Mouse (Mus musculus): Measurements from ENCODE around the gene Elf1. TPM values are rescaled to one million over a fixed set of nuclear protein-coding genes. Genes with fewer than 3 reads are reported as not detected.

Gene Elf1
- polyA plus RNA-seq, 1 experiment from 2014 or later = 10.3 TPM

DNA sequence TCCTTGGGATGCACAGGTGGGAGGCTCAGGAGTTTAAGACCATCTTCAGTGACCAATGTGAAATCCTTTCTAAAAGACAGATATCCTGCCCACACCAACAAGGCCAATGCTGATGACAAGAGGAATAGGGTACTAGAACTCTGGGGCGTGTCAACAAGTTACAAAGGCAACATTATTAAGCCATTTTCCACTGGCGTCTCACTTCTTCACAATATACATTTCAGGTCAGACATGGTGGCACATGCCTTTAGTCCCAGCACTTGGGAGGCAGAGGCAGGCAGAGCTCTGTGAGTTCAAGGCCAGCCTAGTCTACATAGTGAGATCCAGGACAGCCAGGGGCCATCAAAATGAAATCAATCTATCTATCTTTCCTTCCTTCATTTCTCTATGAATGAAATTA lies 7.6 kb upstream of the Elf1 start:
- no peak overlapping the region for H3K27ac ChIP-seq
- H3K36me3 ChIP-seq = peaks cover 79% of the 10 kb centered on the region
- no peaks in the 10 kb centered on the region for H3K4me1 ChIP-seq
- H3K4me2 ChIP-seq (replicated peaks) = no peak overlapping the region
- H3K4me3 ChIP-seq = no peak overlapping the region
- no peaks in the 10 kb centered on the region for H3K9me3 ChIP-seq (replicated peaks)
- H3K27me3 ChIP-seq = no peaks in the 10 kb centered on the region
- no peak for ATAC-seq (ENCODE audit: low FRiP score)
- no peak overlapping the region for H3K9ac ChIP-seq
- WGBS = 91% methylated on average over 2 of the region's 2 CpGs

GRCm38 (mm10) chr14:79481339-79482151 lies 551 bp downstream of the Elf1 start, which contains the start of gene Wbp4:
Gene Wbp4, minus strand, starts transcription at chr14:79481520.
- ATAC-seq (ENCODE audit: low FRiP score) = peak; percentile 95

GRCm38 (mm10) chr14:79482251-79482661 lies 1.3 kb downstream of the Elf1 start:
- peaks cover 32% of the 10 kb centered on the region for H3K4me1 ChIP-seq
- H3K27ac ChIP-seq = peak overlapping the region; percentile 100
- H3K9me3 ChIP-seq (replicated peaks) = no peaks in the 10 kb centered on the region
- no peak for ATAC-seq (ENCODE audit: low FRiP score)
- peak overlapping the region; percentile 63 for H3K4me2 ChIP-seq (replicated peaks)
- H3K4me3 ChIP-seq = peak overlapping the region; percentile 94
- H3K9ac ChIP-seq = peak overlapping the region; percentile 79
- H3K27me3 ChIP-seq = peaks cover 9% of the 10 kb centered on the region; the same call in 1 of the 2 replicates
- under 1% methylated on average over 11 of the region's 11 CpGs for WGBS
- peaks cover 12% of the 10 kb centered on the region for H3K36me3 ChIP-seq

More at GRCm38 (mm10) chr14:79481339-79482151, 551 bp downstream of the Elf1 start, which contains the start of gene Wbp4:
- peak within 1 kb of the TSS; percentile 93 for H3K9ac ChIP-seq
- H3K4me3 ChIP-seq = peak within 1 kb of the TSS; percentile 94
- H3K27me3 ChIP-seq = peaks cover 5% of the 10 kb centered on the region; the same call in 1 of the 2 replicates
- H3K4me1 ChIP-seq = peaks cover 25% of the 10 kb centered on the region
- H3K36me3 ChIP-seq = peaks cover 16% of the 10 kb centered on the region
- no peaks in the 10 kb centered on the region for H3K9me3 ChIP-seq (replicated peaks)
- H3K27ac ChIP-seq = peak within 1 kb of the TSS; percentile 100
- 1% methylated on average over 77 of the region's 86 CpGs for WGBS
- H3K4me2 ChIP-seq (replicated peaks) = peak within 1 kb of the TSS; percentile 63

GRCm38 (mm10) chr14:79482747-79483355 lies 1.9 kb downstream of the Elf1 start:
- Histone ChIP-seq H3K4me2 (replicated peaks) (peak overlapping the region; percentile 63), H3K9ac (peak overlapping the region; percentile 79), H3K4me3 (peak overlapping the region; percentile 94), H3K27me3 (peaks cover 9% of the 10 kb centered on the region; the same call in 1 of the 2 replicates), H3K27ac (peak overlapping the region; percentile 100), H3K36me3 (peaks cover 9% of the 10 kb centered on the region), H3K4me1 (peaks cover 36% of the 10 kb centered on the region), H3K9me3 (replicated peaks) (no peaks in the 10 kb centered on the region)
- ATAC-seq (ENCODE audit: low FRiP score) = no peak
- 25% methylated on average over 15 of the region's 15 CpGs for WGBS

- Histone ChIP-seq H3K4me3 (no peak overlapping the region), H3K9me3 (replicated peaks) (no peaks in the 10 kb centered on the region), H3K27me3 (peaks cover 9% of the 10 kb centered on the region; the same call in 1 of the 2 replicates), H3K9ac (no peak overlapping the region), H3K4me2 (replicated peaks) (peak overlapping the region; percentile 63), H3K27ac (no peak overlapping the region), H3K4me1 (peaks cover 36% of the 10 kb centered on the region), H3K36me3 (0 out of 2 replicates have a peak, but pooled peaks cover 3% of the 10 kb centered on the region)
- no peak for ATAC-seq (ENCODE audit: low FRiP score)
- 73% methylated on average over 8 of the region's 8 CpGs for WGBS
Observed at GRCm38 (mm10) chr14:79483611-79484120, 2.7 kb downstream of the Elf1 start.

DNA sequence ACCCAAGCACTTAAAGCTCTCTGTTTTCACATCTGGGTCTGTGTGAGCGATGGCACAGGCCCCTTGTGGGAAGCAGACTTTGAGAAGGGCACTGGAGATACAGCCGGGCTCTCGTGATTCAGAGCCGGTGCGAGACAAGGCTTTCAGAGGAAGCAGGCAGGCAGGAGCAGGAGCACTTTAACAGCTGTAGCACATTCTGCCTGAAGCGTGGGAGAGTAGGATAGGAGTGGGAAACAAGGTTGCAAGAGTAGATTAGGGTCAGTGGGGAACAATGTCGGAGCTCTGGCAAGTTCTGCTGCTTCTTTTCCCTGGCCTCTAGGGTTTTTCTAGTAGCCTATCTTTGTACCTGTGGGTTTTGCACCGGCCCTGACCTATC lies 5.6 kb downstream of the Elf1 start:
- Histone ChIP-seq H3K4me3 (0 out of 2 replicates have a peak overlapping the region, but pooled peaks have one; percentile 32), H3K4me1 (peaks cover 24% of the 10 kb centered on the region)
- WGBS = 25% methylated on average over 8 of the region's 8 CpGs

DNA sequence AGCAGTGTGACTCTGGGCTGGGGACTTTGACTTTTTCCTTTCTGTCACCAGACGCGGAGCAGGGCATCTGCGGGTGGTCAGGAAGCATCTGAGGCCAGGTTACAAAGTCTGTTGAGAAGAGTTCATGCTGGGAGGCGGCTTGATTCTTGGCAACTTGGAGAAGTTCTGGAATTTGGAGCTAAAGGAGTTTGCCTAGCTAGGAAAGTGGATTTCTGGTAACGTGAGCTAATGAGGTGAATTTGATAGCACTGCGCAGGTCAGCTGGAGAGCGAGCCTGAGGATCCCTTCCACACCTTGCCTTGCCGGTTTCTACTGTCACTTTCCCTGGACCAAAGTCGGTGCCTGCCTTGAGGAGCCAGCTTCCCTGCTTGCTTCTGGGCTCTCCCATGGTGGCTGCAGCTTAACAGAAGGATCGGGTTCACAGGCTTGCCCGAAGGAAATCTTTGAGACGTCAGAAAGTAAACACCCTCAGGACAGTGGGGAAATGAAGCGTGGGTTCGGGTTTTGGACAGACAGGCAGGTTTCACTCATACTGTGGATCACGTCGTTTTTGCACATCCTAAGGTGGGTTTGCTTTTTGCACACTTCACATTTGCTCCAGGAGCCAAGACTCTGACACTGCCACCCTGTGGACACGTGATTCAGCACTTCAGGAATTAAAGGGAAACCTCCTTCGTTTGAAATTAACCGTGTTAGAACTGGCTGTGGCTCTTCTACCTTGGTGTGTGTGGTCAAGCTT lies 6.2 kb downstream of the Elf1 start:
- Histone ChIP-seq H3K4me2 (replicated peaks) (peak overlapping the region; percentile 57), H3K4me1 (peaks cover 24% of the 10 kb centered on the region), H3K9me3 (replicated peaks) (no peaks in the 10 kb centered on the region), H3K9ac (peak overlapping the region; percentile 49), H3K27me3 (peaks cover 9% of the 10 kb centered on the region; the same call in 1 of the 2 replicates), H3K4me3 (peak overlapping the region; percentile 32), H3K27ac (no peak overlapping the region; the same call in 1 of the 2 replicates), H3K36me3 (no peaks in the 10 kb centered on the region)
- no peak for ATAC-seq (ENCODE audit: low FRiP score)
- 7% methylated on average over 19 of the region's 19 CpGs for WGBS

More for the DNA sequence above, 5.6 kb downstream of the Elf1 start:
- Histone ChIP-seq H3K27ac (peak overlapping the region; percentile 31; the same call in 1 of the 2 replicates), H3K9ac (peak overlapping the region; percentile 49; the same call in 1 of the 2 replicates), H3K4me2 (replicated peaks) (peak overlapping the region; percentile 57), H3K36me3 (no peaks in the 10 kb centered on the region), H3K27me3 (peaks cover 9% of the 10 kb centered on the region; the same call in 1 of the 2 replicates), H3K9me3 (replicated peaks) (no peaks in the 10 kb centered on the region)
- ATAC-seq (ENCODE audit: low FRiP score) = no peak

DNA sequence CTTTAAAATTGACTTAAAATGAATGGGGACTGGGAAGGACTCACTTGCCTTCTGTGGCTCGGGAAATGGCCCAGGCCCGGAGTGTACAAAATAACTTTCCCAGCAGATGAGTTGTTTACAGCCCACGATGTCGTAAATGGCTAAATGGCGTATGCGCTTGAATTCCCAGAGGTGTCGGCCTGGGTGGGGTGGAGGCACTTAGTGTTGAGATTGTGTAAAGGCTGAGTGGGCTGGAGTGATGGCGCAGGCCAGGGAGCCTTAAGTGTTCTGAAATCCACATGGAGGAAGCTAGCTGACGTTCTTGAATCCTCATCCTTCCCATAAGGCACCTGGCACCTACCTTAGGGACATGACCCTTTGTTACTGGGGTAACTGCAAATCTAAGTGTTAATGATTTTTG lies 7.5 kb downstream of the Elf1 start:
- H3K4me3 ChIP-seq = no peak overlapping the region
- peaks cover 14% of the 10 kb centered on the region for H3K4me1 ChIP-seq
- no peaks in the 10 kb centered on the region for H3K9me3 ChIP-seq (replicated peaks)
- H3K36me3 ChIP-seq = no peaks in the 10 kb centered on the region
- ATAC-seq (ENCODE audit: low FRiP score) = no peak
- H3K9ac ChIP-seq = no peak overlapping the region
- peaks cover 9% of the 10 kb centered on the region; the same call in 1 of the 2 replicates for H3K27me3 ChIP-seq
- no peak overlapping the region for H3K4me2 ChIP-seq (replicated peaks)
- WGBS = 87% methylated on average over 9 of the region's 9 CpGs
- no peak overlapping the region for H3K27ac ChIP-seq

DNA sequence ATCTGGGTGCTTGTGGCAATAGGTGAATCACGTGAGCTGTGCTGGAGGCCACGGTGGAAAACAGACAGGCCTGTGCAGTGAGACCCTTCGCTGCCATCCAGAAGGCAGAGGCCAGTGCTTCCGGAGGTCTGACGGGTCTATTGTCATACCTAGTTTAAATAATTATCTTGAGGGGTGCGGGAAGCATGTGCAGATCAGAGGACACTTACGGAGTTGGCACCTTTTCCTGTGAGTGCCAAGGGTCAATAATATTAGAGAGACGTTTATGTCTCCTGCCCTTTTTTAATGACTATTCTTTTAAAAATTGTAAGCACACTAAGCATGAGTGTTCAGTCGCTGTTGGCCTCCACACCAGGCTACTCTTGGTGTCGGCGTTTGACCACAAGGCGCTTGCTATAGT lies 8.2 kb downstream of the Elf1 start:
- Histone ChIP-seq H3K4me1 (peaks cover 13% of the 10 kb centered on the region), H3K27me3 (peaks cover 9% of the 10 kb centered on the region; the same call in 1 of the 2 replicates), H3K27ac (no peak overlapping the region), H3K36me3 (no peaks in the 10 kb centered on the region), H3K4me3 (no peak overlapping the region), H3K9ac (no peak overlapping the region), H3K4me2 (replicated peaks) (no peak overlapping the region), H3K9me3 (replicated peaks) (no peaks in the 10 kb centered on the region)
- 81% methylated on average over 12 of the region's 12 CpGs for WGBS
- no peak for ATAC-seq (ENCODE audit: low FRiP score)

- Histone ChIP-seq H3K9ac (no peak overlapping the region), H3K4me3 (no peak overlapping the region), H3K36me3 (no peaks in the 10 kb centered on the region), H3K9me3 (replicated peaks) (no peaks in the 10 kb centered on the region), H3K27ac (no peak overlapping the region), H3K4me2 (replicated peaks) (no peak overlapping the region), H3K4me1 (peaks cover 13% of the 10 kb centered on the region), H3K27me3 (peaks cover 9% of the 10 kb centered on the region; the same call in 1 of the 2 replicates)
- 77% methylated on average over 3 of the region's 3 CpGs for WGBS
- ATAC-seq (ENCODE audit: low FRiP score) = no peak
Observed at GRCm38 (mm10) chr14:79490246-79490645, 9.3 kb downstream of the Elf1 start.

GRCm38 (mm10) chr14:79494349-79494748 lies 13.4 kb downstream of the Elf1 start:
- Histone ChIP-seq H3K4me1 (no peaks in the 10 kb centered on the region), H3K9me3 (replicated peaks) (no peaks in the 10 kb centered on the region), H3K9ac (no peak overlapping the region), H3K27ac (no peak overlapping the region), H3K4me2 (replicated peaks) (no peak overlapping the region), H3K36me3 (no peaks in the 10 kb centered on the region), H3K4me3 (no peak overlapping the region), H3K27me3 (no peaks in the 10 kb centered on the region)
- WGBS = 88% methylated on average over 6 of the region's 6 CpGs
- no peak for ATAC-seq (ENCODE audit: low FRiP score)
